Mouse (Mus musculus) kidney, postnatal 0 days (tissue): Measurements from ENCODE around the gene Tead2. TPM values are rescaled to one million over a fixed set of nuclear protein-coding genes. Genes with fewer than 3 reads are reported as not detected.

Experiments
- ATAC-seq: fragments of 200-750 bp; cut with Nextera tagmentation; replicated peaks from 2 replicates; pipeline ENCODE4 v1.8.0; 2017; ENCODE audit warnings: low read depth, moderate number of reproducible peaks, moderate TSS enrichment, moderate library complexity; ENCODE audit not compliant: low FRiP score
- DNase-seq: peaks from one replicate; pipeline ENCODE4 v3.0.0-alpha.2; 2016; ENCODE audit warnings: low spot score
- H3K27ac ChIP-seq: fragments of 300-500 bp; sonication (generic); 2 replicates; pipeline ENCODE4 v1.5.1; 2014; ENCODE audit warnings: mild to moderate bottlenecking
- H3K27me3 ChIP-seq: fragments of 300-500 bp; sonication (generic); 2 replicates; pipeline ENCODE4 v1.6.1; 2014; ENCODE audit warnings: low read length, mixed read lengths; ENCODE audit not compliant: insufficient read depth
- H3K36me3 ChIP-seq: fragments of 300-500 bp; sonication (generic); 2 replicates; pipeline ENCODE4 v1.6.1; 2014; ENCODE audit warnings: low read length, mixed read lengths; ENCODE audit not compliant: insufficient read depth
- H3K4me1 ChIP-seq: fragments of 300-500 bp; sonication (generic); replicated peaks from 2 replicates; pipeline ENCODE4 v1.6.1; 2014; ENCODE audit warnings: antibody characterized with exemption, low read length, mixed read lengths; ENCODE audit not compliant: insufficient read depth
- H3K4me2 ChIP-seq: fragments of 300-500 bp; sonication (generic); 2 replicates; pipeline ENCODE4 v1.6.1; 2014; ENCODE audit warnings: mild to moderate bottlenecking, low read length, moderate library complexity, mixed read lengths
- H3K4me3 ChIP-seq: fragments of 300-500 bp; sonication (generic); replicated peaks from 2 replicates; pipeline ENCODE4 v1.5.1; 2014; ENCODE audit warnings: low read depth, low read length
- H3K9ac ChIP-seq: fragments of 300-500 bp; sonication (generic); 2 replicates; pipeline ENCODE4 v1.6.1; 2014; ENCODE audit warnings: low read depth, low read length
- H3K9me3 ChIP-seq: fragments of 300-500 bp; sonication (generic); replicated peaks from 2 replicates; pipeline ENCODE4 v1.6.1; 2016; ENCODE audit warnings: low read length, inconsistent platforms, mixed read lengths
- CTCF ChIP-seq: IDR thresholded peaks from 2 replicates; pipeline ENCODE4 v1.5.1; 2016; ENCODE audit warnings: antibody characterized with exemption, low read depth, mild to moderate bottlenecking, moderate library complexity
- WGBS: fragments of 180-500 bp; shearing (Covaris S2); extraction: QIAGEN DNeasy Blood & Tissue Kit; methylation state at CpG from one replicate; pipeline ENCODE4 v1.1.7; 2014; 5-methylcytosine and 5-hydroxymethylcytosine counted together
- polyA plus RNA-seq: library from polyadenylated mRNA; unstranded; fragments of >200 nt; fragmentation: Nextera tagmentation; extraction: Ambion mirVana; gene quantifications from 2 replicates; pipeline ENCODE4 v1.2.1, GENCODE M21; 2015

The Tead2 gene
- polyA plus RNA-seq, 1 experiment from 2014 or later = 94.3 TPM

DNA sequence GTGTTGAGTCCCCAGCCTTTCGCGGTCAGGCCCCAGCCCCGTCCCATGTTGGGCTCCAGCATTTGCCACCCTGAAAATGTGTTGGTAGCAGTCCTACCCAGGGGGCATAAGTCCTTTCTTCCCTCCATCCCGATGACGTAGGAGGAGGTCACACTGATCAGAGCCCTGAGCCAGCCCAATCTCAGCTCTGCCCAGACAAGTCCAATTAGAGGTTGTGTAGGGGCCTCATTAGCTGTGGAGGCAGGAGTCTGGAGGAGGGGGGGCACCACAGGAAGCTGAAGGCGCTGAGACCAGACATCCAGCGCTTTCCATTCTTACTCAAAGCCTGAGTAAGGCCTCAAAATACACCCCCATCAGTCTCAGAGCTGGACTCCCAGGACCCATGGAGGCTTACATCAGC is 29.6 kb upstream of the Tead2 start:
- peaks cover 5% of the 10 kb centered on the region; the same call in 1 of the 2 replicates for H3K4me1 ChIP-seq
- TF ChIP-seq CTCF = no peak
- no peak overlapping the region for H3K4me3 ChIP-seq
- ATAC-seq (no peak), DNase-seq (no peak)
- H3K27me3 ChIP-seq = peaks cover 36% of the 10 kb centered on the region
- H3K9me3 ChIP-seq = no peaks in the 10 kb centered on the region
- no peak overlapping the region for H3K4me2 ChIP-seq
- H3K27ac ChIP-seq = no peak overlapping the region
- WGBS = 74% methylated on average over 7 of the region's 7 CpGs
- H3K9ac ChIP-seq = no peak overlapping the region
- no peaks in the 10 kb centered on the region for H3K36me3 ChIP-seq

DNA sequence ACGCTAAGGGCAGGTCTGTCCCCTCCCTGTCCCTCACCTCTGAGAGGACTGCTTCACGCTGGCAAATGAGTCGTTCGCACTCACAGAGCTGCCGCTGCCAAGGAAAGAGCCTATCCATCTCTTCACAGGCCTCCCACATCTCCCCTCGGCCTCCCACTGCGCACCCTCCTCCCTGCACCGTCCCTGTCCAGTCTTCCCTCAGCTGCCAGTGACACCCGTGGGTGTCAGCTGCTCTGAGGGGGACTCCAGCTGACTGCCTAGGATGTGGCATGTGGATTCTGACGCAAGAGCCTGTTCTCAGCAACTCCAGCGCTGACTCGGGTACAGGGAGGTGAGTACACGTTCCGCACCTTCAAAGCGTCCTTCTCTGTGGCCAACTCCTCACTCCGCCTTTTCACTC is 26.0 kb upstream of the Tead2 start:
- DNase-seq = no peak
- Histone ChIP-seq H3K27ac (no peak overlapping the region), H3K36me3 (no peaks in the 10 kb centered on the region), H3K4me1 (peaks cover 11% of the 10 kb centered on the region), H3K4me2 (no peak overlapping the region), H3K9me3 (no peaks in the 10 kb centered on the region), H3K4me3 (no peak overlapping the region), H3K27me3 (0 out of 2 replicates have a peak, but pooled peaks cover 15% of the 10 kb centered on the region), H3K9ac (no peak overlapping the region)
- 59% methylated on average over 16 of the region's 16 CpGs for WGBS
- TF ChIP-seq CTCF = no peak
- ATAC-seq = no peak

DNA sequence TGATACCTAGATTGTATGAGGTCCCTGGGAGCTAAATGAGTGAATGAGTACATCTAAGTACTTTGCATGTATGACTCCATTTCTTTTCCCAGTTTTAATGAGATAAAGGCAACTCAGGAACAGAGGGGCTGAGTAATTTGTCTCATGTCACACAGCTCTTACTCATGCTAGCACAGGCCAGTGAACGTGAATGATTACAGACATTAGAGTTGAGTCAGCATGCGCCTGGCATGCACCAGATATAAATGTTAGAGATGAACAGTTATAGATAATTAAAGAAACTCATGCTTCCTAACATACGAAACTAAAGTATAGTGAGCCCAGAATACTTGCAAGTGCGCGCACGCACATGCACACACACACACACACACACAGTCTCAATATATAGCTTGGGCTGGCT is 25.4 kb upstream of the Tead2 start:
- 92% methylated on average over 6 of the region's 6 CpGs for WGBS
- H3K4me1 ChIP-seq = peaks cover 11% of the 10 kb centered on the region
- 0 out of 2 replicates have a peak, but pooled peaks cover 11% of the 10 kb centered on the region for H3K27me3 ChIP-seq
- no peaks in the 10 kb centered on the region for H3K36me3 ChIP-seq
- no peak overlapping the region for H3K4me2 ChIP-seq
- H3K27ac ChIP-seq = no peak overlapping the region
- ATAC-seq (no peak), DNase-seq (no peak)
- no peak overlapping the region for H3K9ac ChIP-seq
- no peak overlapping the region for H3K4me3 ChIP-seq
- no peaks in the 10 kb centered on the region for H3K9me3 ChIP-seq
- no peak for TF ChIP-seq CTCF

DNA sequence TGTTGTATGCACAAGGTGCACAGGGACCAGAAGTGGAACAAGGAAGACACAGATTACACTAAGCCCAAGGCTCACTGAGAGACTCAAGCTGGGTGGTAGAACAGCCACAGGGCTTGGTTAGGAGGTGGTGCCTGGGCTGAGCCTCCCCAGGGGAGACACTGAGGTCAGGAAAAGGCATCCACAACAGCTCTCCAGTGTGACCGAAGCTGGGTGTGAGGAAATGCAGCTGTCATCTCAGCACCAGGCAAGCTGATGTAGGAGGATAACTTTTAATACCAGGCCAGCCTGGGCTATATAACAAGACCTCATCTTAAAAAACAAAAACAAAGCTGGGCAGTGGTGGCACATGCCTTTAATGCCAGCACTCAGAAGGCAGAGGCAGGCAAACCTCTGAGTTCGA is 24.4 kb upstream of the Tead2 start:
- 0 out of 2 replicates have a peak, but pooled peaks cover 7% of the 10 kb centered on the region for H3K27me3 ChIP-seq
- no peak for ATAC-seq
- H3K9ac ChIP-seq = no peak overlapping the region
- 49% methylated on average over 2 of the region's 2 CpGs for WGBS
- H3K4me1 ChIP-seq = peaks cover 11% of the 10 kb centered on the region
- no peak overlapping the region for H3K4me3 ChIP-seq
- H3K27ac ChIP-seq = no peak overlapping the region
- H3K4me2 ChIP-seq = no peak overlapping the region
- DNase-seq = no peak
- H3K36me3 ChIP-seq = no peaks in the 10 kb centered on the region
- no peaks in the 10 kb centered on the region for H3K9me3 ChIP-seq
- TF ChIP-seq CTCF = no peak

DNA sequence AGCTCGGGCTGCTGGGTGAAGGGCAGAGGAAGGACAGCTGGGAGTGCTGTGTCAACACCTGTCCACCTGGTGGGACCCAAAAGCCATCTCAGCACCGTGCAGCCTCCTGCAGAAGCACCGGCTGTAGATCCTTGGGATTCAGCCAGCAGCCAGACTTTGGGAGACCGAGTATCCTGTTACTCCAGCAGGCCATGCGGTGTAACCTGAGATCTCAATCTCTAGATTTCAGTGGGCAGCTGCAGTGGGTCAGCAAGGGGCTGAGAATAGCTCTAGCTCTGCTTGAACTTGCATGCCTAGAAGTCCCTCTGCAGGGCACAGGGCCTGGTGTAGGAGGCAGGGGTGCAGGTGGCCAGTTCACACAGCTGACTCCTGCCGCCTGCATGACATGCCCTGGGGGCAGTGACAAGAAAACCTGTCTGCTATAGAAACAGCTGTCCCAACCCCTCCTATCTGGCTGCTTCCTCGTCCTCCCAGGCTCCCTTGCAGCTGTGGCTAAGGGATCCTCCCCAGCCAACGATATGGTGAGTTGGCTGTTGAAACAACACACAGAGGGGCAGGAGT is 23.7 kb upstream of the Tead2 start:
- Histone ChIP-seq H3K4me3 (no peak overlapping the region), H3K27me3 (0 out of 2 replicates have a peak, but pooled peaks cover 3% of the 10 kb centered on the region), H3K9me3 (no peaks in the 10 kb centered on the region), H3K27ac (no peak overlapping the region), H3K4me1 (peaks cover 11% of the 10 kb centered on the region), H3K36me3 (no peaks in the 10 kb centered on the region), H3K4me2 (no peak overlapping the region), H3K9ac (no peak overlapping the region)
- no peak for TF ChIP-seq CTCF
- ATAC-seq (peak; percentile 65), DNase-seq (peak; percentile 86)
- WGBS = 5% methylated on average over 8 of the region's 8 CpGs

DNA sequence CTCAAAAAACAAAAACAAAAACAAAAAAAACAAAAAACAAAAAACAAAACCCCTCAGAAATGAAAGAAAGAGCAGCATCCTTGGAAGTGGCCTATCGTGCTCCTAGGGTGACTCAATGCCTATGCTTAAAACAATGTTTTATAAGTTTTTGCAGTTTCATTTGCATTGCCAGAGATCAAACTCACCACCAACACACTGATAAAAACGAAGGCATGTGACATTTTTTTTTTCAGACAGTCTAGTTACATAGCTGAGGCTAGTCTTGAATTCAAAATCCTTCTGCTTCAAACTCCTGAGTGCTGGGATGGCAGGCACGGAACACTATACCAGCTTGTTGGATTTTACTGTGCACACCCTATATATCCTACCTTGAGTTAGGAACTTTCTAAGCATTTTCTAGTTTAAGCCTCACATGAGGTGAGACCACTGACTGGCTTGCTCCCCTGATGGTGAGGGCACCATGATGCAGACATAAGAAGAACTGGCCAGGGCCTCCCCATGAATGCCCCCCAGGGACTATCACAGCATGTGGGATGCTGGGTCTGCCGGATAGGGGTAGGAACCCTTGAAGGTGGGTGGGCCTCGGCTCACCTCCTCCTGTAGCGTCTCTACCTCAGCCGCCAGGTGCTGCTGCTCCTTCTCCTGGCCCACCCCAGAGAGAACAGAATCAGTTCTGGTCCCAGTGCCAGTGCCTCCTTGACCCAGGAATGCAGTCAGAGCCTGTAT is 22.8 kb upstream of the Tead2 start:
- Histone ChIP-seq H3K9me3 (no peaks in the 10 kb centered on the region), H3K9ac (no peak overlapping the region), H3K4me1 (peaks cover 11% of the 10 kb centered on the region), H3K27ac (no peak overlapping the region), H3K4me2 (no peak overlapping the region), H3K4me3 (no peak overlapping the region), H3K36me3 (no peaks in the 10 kb centered on the region), H3K27me3 (0 out of 2 replicates have a peak, but pooled peaks cover 3% of the 10 kb centered on the region)
- TF ChIP-seq CTCF = no peak
- DNase-seq (no peak), ATAC-seq (no peak)
- 84% methylated on average over 7 of the region's 7 CpGs for WGBS
